Mouse (Mus musculus) hindbrain, postnatal 0 days (tissue): ENCODE measurements around the gene Sult2a1. TPM values are rescaled to one million over a fixed set of nuclear protein-coding genes. Genes with fewer than 3 reads are reported as not detected.
"Not testable (repeated sequence)": the region's sequence is repeated elsewhere in the genome, so short reads cannot be mapped to it uniquely, and the experiment has no call there.

Experiments used
- ATAC-seq: fragments of 200-750 bp; cut with Nextera tagmentation; 2 replicates; pipeline ENCODE4 v1.8.0; 2017; ENCODE audit warnings: mild to moderate bottlenecking, moderate TSS enrichment, moderate library complexity
- DNase-seq: peaks from one replicate; pipeline ENCODE4 v3.0.0-alpha.2; 2015; ENCODE audit warnings: low spot score
- H3K27ac ChIP-seq: fragments of 300-500 bp; sonication (generic); 2 replicates; pipeline ENCODE4 v1.5.1; 2014; ENCODE audit warnings: mild to moderate bottlenecking
- H3K27me3 ChIP-seq: fragments of 300-500 bp; sonication (generic); 2 replicates; pipeline ENCODE4 v1.6.1; 2014; ENCODE audit warnings: low read length, mixed read lengths; ENCODE audit not compliant: insufficient read depth
- H3K36me3 ChIP-seq: fragments of 300-500 bp; sonication (generic); 2 replicates; pipeline ENCODE4 v1.6.1; 2014; ENCODE audit warnings: low read length, mixed read lengths; ENCODE audit not compliant: insufficient read depth
- H3K4me1 ChIP-seq: fragments of 300-500 bp; sonication (generic); 2 replicates; pipeline ENCODE4 v1.6.1; 2014; ENCODE audit warnings: antibody characterized with exemption, low read length, mixed read lengths; ENCODE audit not compliant: insufficient read depth
- H3K4me2 ChIP-seq: fragments of 300-500 bp; sonication (generic); 2 replicates; pipeline ENCODE4 v1.6.1; 2014; ENCODE audit warnings: low read depth, mild to moderate bottlenecking, low read length, moderate library complexity, mixed read lengths
- H3K4me3 ChIP-seq: fragments of 300-500 bp; sonication (generic); 2 replicates; pipeline ENCODE4 v1.5.1; 2014; ENCODE audit warnings: low read length
- H3K9ac ChIP-seq: fragments of 300-500 bp; sonication (generic); replicated peaks from 2 replicates; pipeline ENCODE4 v1.6.1; 2014; ENCODE audit warnings: mild to moderate bottlenecking, low read length, moderate library complexity, mixed read lengths
- H3K9me3 ChIP-seq: fragments of 300-500 bp; sonication (generic); 2 replicates; pipeline ENCODE4 v1.6.1; 2016; ENCODE audit warnings: low read length, mixed read lengths
- CTCF ChIP-seq: IDR thresholded peaks from 2 replicates; pipeline ENCODE4 v1.5.1; 2016; ENCODE audit warnings: antibody characterized with exemption, control low read depth, low read depth
- WGBS: fragments of 180-500 bp; shearing (Covaris S2); extraction: QIAGEN DNeasy Blood & Tissue Kit; methylation state at CpG from one replicate; pipeline ENCODE4 v1.1.7; 2014; 5-methylcytosine and 5-hydroxymethylcytosine counted together
- polyA plus RNA-seq: library from polyadenylated mRNA; unstranded; fragments of >200 nt; fragmentation: Nextera tagmentation; extraction: Ambion mirVana; gene quantifications from 2 replicates; pipeline ENCODE4 v1.2.1, GENCODE M21; 2015
- total RNA-seq: library from RNA; depleted of rRNA; stranded (reverse); fragments of >200 nt; gene quantifications from 2 replicates; pipeline ENCODE4 v1.2.3, GENCODE M21; 2014; rRNA removed

Sult2a1 gene
- total RNA-seq (not detected in 2 replicates), polyA plus RNA-seq (not detected in 2 replicates)

DNA sequence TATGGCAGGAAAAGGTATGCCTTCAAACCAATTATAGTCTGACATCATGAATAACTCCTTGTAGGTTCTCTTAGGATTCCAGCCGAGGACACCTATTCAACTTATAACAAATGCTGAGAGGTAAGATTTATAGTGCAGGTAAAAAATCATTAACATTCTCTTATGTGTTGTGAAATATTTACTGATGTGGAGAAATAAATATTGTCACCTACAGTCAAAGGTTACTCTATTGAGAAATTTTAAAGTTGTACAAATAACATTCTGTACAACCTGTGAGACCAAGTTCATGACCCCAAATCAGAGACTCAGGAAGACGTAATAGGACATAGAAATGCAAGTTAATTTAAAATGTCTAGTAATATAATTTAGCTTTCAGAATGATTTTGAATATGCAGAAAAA, at the start of gene Sult2a1:
Sult2a1 (minus strand) TSS at position 101 of the 400 bp plus-strand sequence.
- 89% methylated on average over 1 of the region's 2 CpGs for WGBS
- not testable (repeated sequence) for H3K4me3 ChIP-seq, H3K27ac ChIP-seq, H3K9ac ChIP-seq, DNase-seq, H3K4me1 ChIP-seq, H3K9me3 ChIP-seq, H3K4me2 ChIP-seq, ATAC-seq, H3K36me3 ChIP-seq, H3K27me3 ChIP-seq

DNA sequence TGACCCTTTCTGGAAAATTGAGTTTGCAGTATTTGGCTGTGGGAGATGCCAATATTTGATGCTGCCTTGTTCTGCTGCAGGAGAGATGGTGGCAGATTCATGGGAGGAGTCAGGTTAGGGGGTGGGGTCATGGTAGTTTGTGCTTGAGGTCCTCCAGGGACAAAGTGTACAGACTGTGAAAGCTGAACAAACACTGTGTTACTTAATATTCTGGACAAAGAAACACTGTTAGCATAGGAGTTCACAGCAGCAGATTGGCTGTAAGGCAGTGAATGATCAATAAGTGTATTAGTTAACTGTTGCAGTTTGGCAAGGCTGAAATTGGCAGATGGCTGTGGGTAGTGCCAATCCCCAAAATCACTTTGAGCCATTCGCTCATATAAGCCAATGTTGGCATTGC, 23.3 kb downstream of the Sult2a1 start:
- Histone ChIP-seq H3K4me2 (no peak overlapping the region), H3K9ac (no peak overlapping the region), H3K4me1 (no peaks in the 10 kb centered on the region), H3K36me3 (no peaks in the 10 kb centered on the region), H3K9me3 (peaks cover 7% of the 10 kb centered on the region; the same call in 1 of the 2 replicates), H3K4me3 (no peak overlapping the region), H3K27ac (no peak overlapping the region), H3K27me3 (no peaks in the 10 kb centered on the region)
- no peak for TF ChIP-seq CTCF
- WGBS: 77% methylated on average over 1 of the region's 1 CpGs
- ATAC-seq (no peak), DNase-seq (no peak)

Other genes with a start within 250 kb of the Sult2a1 start
- not detected in 2 replicates for gene Sult2a5, start 213.4 kb downstream of the Sult2a1 start, total RNA-seq
- not detected in 2 replicates for gene Sult2a5, start 213.4 kb downstream of the Sult2a1 start, polyA plus RNA-seq
- gene Sult2a2, start 103.9 kb downstream of the Sult2a1 start, total RNA-seq: not detected in 2 replicates
- not detected in 2 replicates for gene Sult2a2, start 103.9 kb downstream of the Sult2a1 start, polyA plus RNA-seq
- gene Sult2a4, start 152.2 kb upstream of the Sult2a1 start, total RNA-seq: not detected in 2 replicates
- not detected in 2 replicates for gene Sult2a4, start 152.2 kb upstream of the Sult2a1 start, polyA plus RNA-seq